Mouse (Mus musculus): ENCODE data around the gene Hipk2.

DNA sequence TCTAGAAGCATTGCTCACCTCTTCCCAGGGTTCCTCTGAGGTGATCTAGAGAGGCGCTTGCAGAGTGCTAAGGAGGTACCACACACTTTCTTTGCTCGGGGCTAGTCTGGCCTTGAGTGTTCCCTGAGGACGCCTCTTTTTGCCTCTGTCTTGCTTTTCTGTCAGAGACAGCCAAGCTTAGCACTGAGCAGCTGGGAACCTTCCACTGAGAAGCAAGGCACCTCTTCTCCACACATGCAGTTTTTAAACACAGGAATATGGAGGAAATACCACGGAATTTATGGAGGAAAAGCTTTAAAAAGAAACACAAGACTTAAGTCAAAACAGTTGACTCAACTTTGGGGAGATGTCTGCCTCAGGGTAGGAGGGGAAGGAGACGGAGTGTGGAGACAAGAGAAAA lies 39.8 kb upstream of the Hipk2 start:
- no peak for TF ChIP-seq CTCF (IDR thresholded peaks at IDR 0.05; ENCODE audit: borderline replicate concordance, insufficient read depth, low read depth, low read length)
- TF ChIP-seq POLR2A (IDR thresholded peaks at IDR 0.05; ENCODE audit: borderline replicate concordance, insufficient read depth, low read length): no peak

Measured in cerebellum, adult 2 months (tissue).